Mouse (Mus musculus): ENCODE data around the gene Polg2.
"Not testable (repeated sequence)": the region's sequence is repeated elsewhere in the genome, so short reads cannot be mapped to it uniquely, and the experiment has no call there.

The Polg2 gene

GRCm38 (mm10) chr11:106788026-106788774 is 8.9 kb upstream of the Polg2 start:
- H3K27me3 ChIP-seq (ENCODE audit: insufficient read depth, low read length): no peaks in the 10 kb centered on the region
- no peaks in the 10 kb centered on the region for H3K9me3 ChIP-seq (ENCODE audit: low read length)
- peaks cover 57% of the 10 kb centered on the region for H3K36me3 ChIP-seq (ENCODE audit: insufficient read depth, low read length)
- peaks cover 43% of the 10 kb centered on the region for H3K4me1 ChIP-seq (replicated peaks; ENCODE audit: low read depth, low read length)
- H3K4me3 ChIP-seq (replicated peaks; ENCODE audit: low read length): peak overlapping the region; percentile 96
- no peak for TF ChIP-seq NANOG (IDR thresholded peaks at IDR 0.05; ENCODE audit: borderline replicate concordance, low read length)
- TF ChIP-seq CTCF (conservative IDR thresholded peaks at IDR 0.05; ENCODE audit: low read length): no peak
- no peak for TF ChIP-seq POU5F1 (IDR thresholded peaks at IDR 0.05; ENCODE audit: borderline replicate concordance, low read length)

GRCm38 (mm10) chr11:106787131-106788025 is 8.0 kb upstream of the Polg2 start:
- TF ChIP-seq NANOG (IDR thresholded peaks at IDR 0.05; ENCODE audit: borderline replicate concordance, low read length): no peak
- no peak for TF ChIP-seq POU5F1 (IDR thresholded peaks at IDR 0.05; ENCODE audit: borderline replicate concordance, low read length)
- no peak for TF ChIP-seq CTCF (conservative IDR thresholded peaks at IDR 0.05; ENCODE audit: low read length)
- Histone ChIP-seq H3K9me3 (ENCODE audit: low read length) (no peaks in the 10 kb centered on the region), H3K27me3 (ENCODE audit: insufficient read depth, low read length) (no peaks in the 10 kb centered on the region), H3K36me3 (ENCODE audit: insufficient read depth, low read length) (peaks cover 57% of the 10 kb centered on the region), H3K4me1 (replicated peaks; ENCODE audit: low read depth, low read length) (peaks cover 52% of the 10 kb centered on the region), H3K4me3 (replicated peaks; ENCODE audit: low read length) (peak overlapping the region; percentile 96)

GRCm38 (mm10) chr11:106785043-106785442 is 5.7 kb upstream of the Polg2 start:
- TF ChIP-seq POU5F1 (IDR thresholded peaks at IDR 0.05; ENCODE audit: borderline replicate concordance, low read length): no peak
- no peak for TF ChIP-seq CTCF (conservative IDR thresholded peaks at IDR 0.05; ENCODE audit: low read length)
- no peak for TF ChIP-seq NANOG (IDR thresholded peaks at IDR 0.05; ENCODE audit: borderline replicate concordance, low read length)
- no peaks in the 10 kb centered on the region for H3K9me3 ChIP-seq (ENCODE audit: low read length)
- no peaks in the 10 kb centered on the region for H3K27me3 ChIP-seq (ENCODE audit: insufficient read depth, low read length)
- H3K36me3 ChIP-seq (ENCODE audit: insufficient read depth, low read length): peaks cover 74% of the 10 kb centered on the region
- H3K4me1 ChIP-seq (replicated peaks; ENCODE audit: low read depth, low read length): peaks cover 60% of the 10 kb centered on the region
- H3K4me3 ChIP-seq (replicated peaks; ENCODE audit: low read length): no peak overlapping the region; the same call in 1 of the 2 replicates

GRCm38 (mm10) chr11:106784476-106784875 is 5.1 kb upstream of the Polg2 start:
- TF ChIP-seq CTCF (conservative IDR thresholded peaks at IDR 0.05; ENCODE audit: low read length): no peak
- no peak for TF ChIP-seq POU5F1 (IDR thresholded peaks at IDR 0.05; ENCODE audit: borderline replicate concordance, low read length)
- no peak for TF ChIP-seq NANOG (IDR thresholded peaks at IDR 0.05; ENCODE audit: borderline replicate concordance, low read length)
- Histone ChIP-seq H3K4me3 (replicated peaks; ENCODE audit: low read length) (no peak overlapping the region), H3K36me3 (ENCODE audit: insufficient read depth, low read length) (peaks cover 78% of the 10 kb centered on the region), H3K9me3 (ENCODE audit: low read length) (no peaks in the 10 kb centered on the region), H3K4me1 (replicated peaks; ENCODE audit: low read depth, low read length) (peaks cover 60% of the 10 kb centered on the region), H3K27me3 (ENCODE audit: insufficient read depth, low read length) (no peaks in the 10 kb centered on the region)

GRCm38 (mm10) chr11:106782841-106783764 is 3.8 kb upstream of the Polg2 start:
- TF ChIP-seq POU5F1 (IDR thresholded peaks at IDR 0.05; ENCODE audit: borderline replicate concordance, low read length) (no peak), NANOG (IDR thresholded peaks at IDR 0.05; ENCODE audit: borderline replicate concordance, low read length) (no peak), CTCF (conservative IDR thresholded peaks at IDR 0.05; ENCODE audit: low read length) (no peak)
- Histone ChIP-seq H3K36me3 (ENCODE audit: insufficient read depth, low read length) (peaks cover 78% of the 10 kb centered on the region), H3K4me1 (replicated peaks; ENCODE audit: low read depth, low read length) (peaks cover 62% of the 10 kb centered on the region), H3K9me3 (ENCODE audit: low read length) (no peaks in the 10 kb centered on the region), H3K4me3 (replicated peaks; ENCODE audit: low read length) (no peak overlapping the region), H3K27me3 (ENCODE audit: insufficient read depth, low read length) (no peaks in the 10 kb centered on the region)

GRCm38 (mm10) chr11:106782271-106782670 is 2.9 kb upstream of the Polg2 start:
- H3K36me3 ChIP-seq (ENCODE audit: insufficient read depth, low read length): peaks cover 83% of the 10 kb centered on the region
- peaks cover 71% of the 10 kb centered on the region for H3K4me1 ChIP-seq (replicated peaks; ENCODE audit: low read depth, low read length)
- not testable (repeated sequence) for H3K27me3 ChIP-seq (ENCODE audit: insufficient read depth, low read length); H3K9me3 ChIP-seq (ENCODE audit: low read length); H3K4me3 ChIP-seq (replicated peaks; ENCODE audit: low read length)

- Histone ChIP-seq H3K36me3 (ENCODE audit: insufficient read depth, low read length) (peaks cover 83% of the 10 kb centered on the region), H3K27me3 (ENCODE audit: insufficient read depth, low read length) (no peaks in the 10 kb centered on the region), H3K4me3 (replicated peaks; ENCODE audit: low read length) (no peak overlapping the region), H3K9me3 (ENCODE audit: low read length) (no peaks in the 10 kb centered on the region), H3K4me1 (replicated peaks; ENCODE audit: low read depth, low read length) (peaks cover 65% of the 10 kb centered on the region)
- TF ChIP-seq POU5F1 (IDR thresholded peaks at IDR 0.05; ENCODE audit: borderline replicate concordance, low read length) (no peak), CTCF (conservative IDR thresholded peaks at IDR 0.05; ENCODE audit: low read length) (no peak), NANOG (IDR thresholded peaks at IDR 0.05; ENCODE audit: borderline replicate concordance, low read length) (no peak)
Measured at GRCm38 (mm10) chr11:106780590-106781220, 1.4 kb upstream of the Polg2 start.

Data from E14TG2a.4 (cell line).